Mouse (Mus musculus): Measurements from ENCODE around the gene Tmem141.

Gene Tmem141

GRCm38 (mm10) chr2:25577951-25578795 is 43.6 kb downstream of the Tmem141 start:
- DNase-seq (ENCODE audit: low spot score) = no peak

GRCm38 (mm10) chr2:25576965-25577891 is 44.6 kb downstream of the Tmem141 start:
- no peak for DNase-seq (ENCODE audit: low spot score)

GRCm38 (mm10) chr2:25576028-25576850 is 45.6 kb downstream of the Tmem141 start:
- DNase-seq (ENCODE audit: low spot score) = no peak

- DNase-seq (ENCODE audit: low spot score) = no peak
These were observed 46.3 kb downstream of the Tmem141 start for GRCm38 (mm10) chr2:25575432-25576027.

GRCm38 (mm10) chr2:25574579-25575431 is 47.0 kb downstream of the Tmem141 start, which contains the start of the genes Mamdc4 and Phpt1:
TSS of gene Mamdc4 (minus strand) at chr2:25574845.
TSS of gene Phpt1 (minus strand) at chr2:25575224.
- DNase-seq (ENCODE audit: low spot score) = peak; percentile 81

GRCm38 (mm10) chr2:25574136-25574535 is 47.7 kb downstream of the Tmem141 start:
- no peak for DNase-seq (ENCODE audit: low spot score)

- no peak for DNase-seq (ENCODE audit: low spot score)
These were observed 48.7 kb downstream of the Tmem141 start for GRCm38 (mm10) chr2:25573068-25573467.

- no peak for DNase-seq (ENCODE audit: low spot score)
These were observed 50.6 kb downstream of the Tmem141 start for GRCm38 (mm10) chr2:25571221-25571620.

Measured in urinary bladder, postnatal 10 days (tissue).